Mouse (Mus musculus): ENCODE results near the gene Mastl. TPM values are rescaled to one million over a fixed set of nuclear protein-coding genes. Genes with fewer than 3 reads are reported as not detected.

The Mastl gene
- total and polyA plus RNA-seq, 3 experiments: 8.0 to 8.2 TPM; not detected in 1

DNA sequence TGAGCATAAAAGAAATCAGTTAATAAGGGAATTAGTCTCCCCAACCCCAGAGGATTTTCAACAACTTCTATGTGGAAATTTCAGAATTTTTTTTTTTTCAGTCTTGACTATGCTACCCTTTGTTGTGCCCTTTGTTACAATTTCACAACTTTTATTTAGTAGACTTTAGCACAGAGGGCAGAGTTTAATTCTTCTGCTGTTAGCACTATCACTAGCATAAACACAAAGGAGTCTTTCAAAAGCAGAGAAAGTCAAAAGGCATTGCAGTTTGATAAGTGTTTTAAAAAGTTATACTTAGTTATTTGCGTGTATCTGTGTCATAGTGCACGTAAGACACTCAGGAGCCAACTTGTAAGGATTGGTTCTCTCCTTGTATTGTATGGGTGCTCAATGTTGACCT, 77.2 kb downstream of the Mastl start:
- TF ChIP-seq POLR2A (IDR thresholded peaks at IDR 0.05; ENCODE audit: control insufficient read depth in 1 of 2, insufficient read depth in 1 of 2, low read depth in 1 of 2, low read length in 2 of 2, poor library complexity in 1 of 2) (no peak), MEF2A (IDR thresholded peaks at IDR 0.05; ENCODE audit: extremely low read depth, insufficient replicate concordance, low read depth, low read length, poor library complexity, severe bottlenecking) (no peak), USF1 (IDR thresholded peaks at IDR 0.05; ENCODE audit: low read depth, low read length) (no peak), CTCF (IDR thresholded peaks at IDR 0.05 in 2 of 3, conservative IDR thresholded peaks at IDR 0.05 in 1 of 3; ENCODE audit: control insufficient read depth in 1 of 3, insufficient read depth in 1 of 3, low read depth in 2 of 3, low read length in 3 of 3, poor library complexity in 1 of 3, severe bottlenecking in 1 of 3) (no peak), ELF1 (IDR thresholded peaks at IDR 0.05; ENCODE audit: low read depth, low read length) (no peak), EP300 (IDR thresholded peaks at IDR 0.05; ENCODE audit: low read depth in 1 of 2, low read length in 2 of 2) (no peak), ZMIZ1 (IDR thresholded peaks at IDR 0.05; ENCODE audit: low read depth, low read length) (no peak), ZKSCAN1 (IDR thresholded peaks at IDR 0.05; ENCODE audit: low read depth, low read length) (no peak), TBP (IDR thresholded peaks at IDR 0.05; ENCODE audit: low read depth, low read length) (no peak), BHLHE40 (IDR thresholded peaks at IDR 0.05; ENCODE audit: borderline replicate concordance, low read depth, low read length) (no peak), USF2 (IDR thresholded peaks at IDR 0.05; ENCODE audit: borderline replicate concordance in 1 of 2, insufficient read depth in 1 of 2, low read depth in 1 of 2, low read length in 2 of 2) (no peak), NELFE (IDR thresholded peaks at IDR 0.05; ENCODE audit: low read depth, low read length) (no peak)
- DNase-seq (ENCODE audit: low read depth, low spot score): no peak
- peaks cover 0 to 2% of the 10 kb centered on the region in 2 experiments; a peak in 3 of 4 replicates for H3K36me3 ChIP-seq (ENCODE audit: control insufficient read depth in 1 of 2, insufficient read depth in 2 of 2, low read length in 2 of 2)
- H3K4me3 ChIP-seq (ENCODE audit: control insufficient read depth in 1 of 2, insufficient read depth in 1 of 2, low read depth in 2 of 2, low read length in 2 of 2): no peak overlapping the region
- H3K27me3 ChIP-seq (ENCODE audit: control insufficient read depth in 1 of 2, insufficient read depth in 2 of 2, low read length in 2 of 2): no peaks in the 10 kb centered on the region
- H3K9ac ChIP-seq (ENCODE audit: control insufficient read depth, low read depth, low read length, poor library complexity, severe bottlenecking): no peak overlapping the region
- 0 out of 4 replicates have a peak, but pooled peaks cover 0 to 4% of the 10 kb centered on the region in 2 experiments for H3K4me1 ChIP-seq (ENCODE audit: control insufficient read depth in 1 of 2, insufficient read depth in 2 of 2, low read length in 2 of 2)
- H3K79me2 ChIP-seq (ENCODE audit: control insufficient read depth, insufficient read depth, low read length, poor library complexity): no peaks in the 10 kb centered on the region; the same call in 1 of the 2 replicates
- no peak overlapping the region for H3K27ac ChIP-seq (ENCODE audit: control insufficient read depth, low read depth, low read length)
- no peaks in the 10 kb centered on the region for H3K9me3 ChIP-seq (replicated peaks; ENCODE audit: insufficient read depth, low read length)

DNA sequence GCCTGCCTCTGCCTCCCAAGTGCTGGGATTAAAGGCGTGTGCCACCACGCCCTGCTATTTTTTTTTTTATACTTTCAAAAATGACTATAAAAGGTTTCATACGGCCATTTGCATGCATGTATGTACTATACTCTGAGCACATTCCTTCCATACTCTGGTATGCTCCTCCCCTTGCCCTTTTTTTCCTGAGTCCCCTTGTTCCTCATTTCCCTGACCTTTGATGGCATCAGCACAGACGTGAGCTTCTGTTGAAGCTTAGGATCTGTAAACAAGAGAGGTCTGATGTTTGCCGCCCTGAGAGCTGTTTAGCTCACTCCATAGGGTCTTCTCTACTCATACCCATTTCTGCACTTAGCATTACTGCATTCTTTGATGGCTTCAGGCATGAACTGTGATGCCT, 78.1 kb downstream of the Mastl start:
- H3K9me3 ChIP-seq (replicated peaks; ENCODE audit: insufficient read depth, low read length): no peaks in the 10 kb centered on the region
- no peak overlapping the region for H3K4me3 ChIP-seq (ENCODE audit: control insufficient read depth in 1 of 2, insufficient read depth in 1 of 2, low read depth in 2 of 2, low read length in 2 of 2)
- H3K36me3 ChIP-seq (ENCODE audit: control insufficient read depth in 1 of 2, insufficient read depth in 2 of 2, low read length in 2 of 2): peaks cover 0 to 2% of the 10 kb centered on the region in 2 experiments; a peak in 3 of 4 replicates
- DNase-seq (ENCODE audit: low read depth, low spot score): no peak
- no peak overlapping the region for H3K9ac ChIP-seq (ENCODE audit: control insufficient read depth, low read depth, low read length, poor library complexity, severe bottlenecking)
- no peak overlapping the region for H3K27ac ChIP-seq (ENCODE audit: control insufficient read depth, low read depth, low read length)
- no peaks in the 10 kb centered on the region for H3K27me3 ChIP-seq (ENCODE audit: control insufficient read depth in 1 of 2, insufficient read depth in 2 of 2, low read length in 2 of 2)
- no peaks in the 10 kb centered on the region; the same call in 1 of the 2 replicates for H3K79me2 ChIP-seq (ENCODE audit: control insufficient read depth, insufficient read depth, low read length, poor library complexity)
- TF ChIP-seq TBP (IDR thresholded peaks at IDR 0.05; ENCODE audit: low read depth, low read length) (no peak), RCOR1 (IDR thresholded peaks at IDR 0.05; ENCODE audit: low read depth, low read length) (no peak), USF1 (IDR thresholded peaks at IDR 0.05; ENCODE audit: low read depth, low read length) (no peak), HCFC1 (IDR thresholded peaks at IDR 0.05; ENCODE audit: low read depth, low read length) (no peak), ZMIZ1 (IDR thresholded peaks at IDR 0.05; ENCODE audit: low read depth, low read length) (no peak), MYC (IDR thresholded peaks at IDR 0.05; ENCODE audit: low read depth, low read length) (no peak), MYB (IDR thresholded peaks at IDR 0.05; ENCODE audit: low read depth, low read length) (no peak), MAX (IDR thresholded peaks at IDR 0.05; ENCODE audit: low read length) (no peak), SMC3 (IDR thresholded peaks at IDR 0.05; ENCODE audit: low read depth, low read length) (no peak), ETS1 (IDR thresholded peaks at IDR 0.05; ENCODE audit: low read depth, low read length) (no peak), POLR2AphosphoS5 (IDR thresholded peaks at IDR 0.05; ENCODE audit: borderline replicate concordance, low read depth, low read length) (no peak), POLR2A (IDR thresholded peaks at IDR 0.05; ENCODE audit: control insufficient read depth in 1 of 2, insufficient read depth in 1 of 2, low read depth in 1 of 2, low read length in 2 of 2, poor library complexity in 1 of 2) (no peak), TCF12 (IDR thresholded peaks at IDR 0.05; ENCODE audit: low read depth, low read length) (no peak), USF2 (IDR thresholded peaks at IDR 0.05; ENCODE audit: borderline replicate concordance in 1 of 2, insufficient read depth in 1 of 2, low read depth in 1 of 2, low read length in 2 of 2) (no peak), UBTF (IDR thresholded peaks at IDR 0.05; ENCODE audit: borderline replicate concordance, insufficient read depth, low read depth, low read length) (no peak)
- H3K4me1 ChIP-seq (ENCODE audit: control insufficient read depth in 1 of 2, insufficient read depth in 2 of 2, low read length in 2 of 2): 0 out of 4 replicates have a peak, but pooled peaks cover 0 to 4% of the 10 kb centered on the region in 2 experiments

Data from MEL (cell line).